Mouse (Mus musculus) lung, embryonic 16.5 days (tissue): ENCODE results near the gene Gprin3. TPM values are rescaled to one million over a fixed set of nuclear protein-coding genes. Genes with fewer than 3 reads are reported as not detected.
A peak's percentile ranks its signal among the peaks of the same experiment; 100 is the strongest.

Experiments
- ATAC-seq: fragments of 200-750 bp; cut with Nextera tagmentation; 2 replicates; pipeline ENCODE4 v1.8.0; 2017; ENCODE audit warnings: low read depth, mild to moderate bottlenecking, moderate library complexity
- H3K27ac ChIP-seq: fragments of 300-500 bp; sonication (generic); 2 replicates; pipeline ENCODE4 v1.5.1; 2014; ENCODE audit warnings: mild to moderate bottlenecking, control low read depth, low read length
- H3K27me3 ChIP-seq: fragments of 300-500 bp; sonication (generic); 2 replicates; pipeline ENCODE4 v1.6.1; 2014; ENCODE audit warnings: low read depth, low read length, mixed read lengths; ENCODE audit not compliant: control insufficient read depth, insufficient read depth
- H3K36me3 ChIP-seq: fragments of 300-500 bp; sonication (generic); 2 replicates; pipeline ENCODE4 v1.6.1; 2014; ENCODE audit warnings: low read length; ENCODE audit not compliant: control insufficient read depth, insufficient read depth
- H3K4me1 ChIP-seq: fragments of 300-500 bp; sonication (generic); replicated peaks from 2 replicates; pipeline ENCODE4 v1.6.1; 2014; ENCODE audit warnings: low read length, mixed read lengths; ENCODE audit not compliant: control insufficient read depth, insufficient read depth
- H3K4me2 ChIP-seq: fragments of 300-500 bp; sonication (generic); 2 replicates; pipeline ENCODE4 v1.6.1; 2014; ENCODE audit warnings: low read depth, low read length, control low read depth
- H3K4me3 ChIP-seq: fragments of 300-500 bp; sonication (generic); 2 replicates; pipeline ENCODE4 v1.5.1; 2014; ENCODE audit warnings: mild to moderate bottlenecking, low read length, control low read depth
- H3K9ac ChIP-seq: fragments of 300-500 bp; sonication (generic); 2 replicates; pipeline ENCODE4 v1.6.1; 2014; ENCODE audit warnings: low read length, control low read depth
- H3K9me3 ChIP-seq: fragments of 300-500 bp; sonication (generic); 2 replicates; pipeline ENCODE4 v1.6.1; 2016; ENCODE audit warnings: low read length; ENCODE audit not compliant: control insufficient read depth
- WGBS: fragments of 180-500 bp; shearing (Covaris S2); extraction: QIAGEN DNeasy Blood & Tissue Kit; methylation state at CpG from one replicate; pipeline ENCODE4 v1.1.7; 2014; 5-methylcytosine and 5-hydroxymethylcytosine counted together
- polyA plus RNA-seq: library from polyadenylated mRNA; unstranded; fragments of >200 nt; fragmentation: Nextera tagmentation; extraction: Ambion mirVana; gene quantifications from 2 replicates; pipeline ENCODE4 v1.2.1, GENCODE M21; 2015

The Gprin3 gene
- polyA plus RNA-seq, 1 experiment from 2014 or later: 8.4 TPM

DNA sequence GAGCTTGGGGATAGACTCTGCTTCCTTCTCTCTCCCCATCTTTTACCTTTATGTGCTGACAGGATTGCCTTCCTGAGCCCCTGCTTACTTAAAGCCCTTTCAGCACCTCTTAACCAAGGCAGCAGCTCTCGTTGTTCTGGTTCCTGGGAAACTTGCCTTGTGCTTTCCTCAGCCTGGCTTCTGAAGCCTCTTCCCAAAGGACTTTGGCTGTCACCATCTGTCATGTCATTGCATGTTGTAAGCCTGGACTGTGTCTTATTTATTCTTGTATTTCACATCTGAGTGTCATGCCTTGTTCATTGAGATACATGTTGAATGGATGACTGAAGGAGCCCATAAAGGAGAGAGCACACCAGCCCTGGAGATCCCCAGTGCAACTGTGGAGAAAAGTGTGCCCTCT is 2.3 kb downstream of the Gprin3 start:
- H3K4me3 ChIP-seq: no peak overlapping the region
- no peaks in the 10 kb centered on the region for H3K27me3 ChIP-seq
- H3K4me1 ChIP-seq: peaks cover 14% of the 10 kb centered on the region
- no peak for ATAC-seq
- no peak overlapping the region for H3K27ac ChIP-seq
- H3K4me2 ChIP-seq: no peak overlapping the region
- H3K9ac ChIP-seq: no peak overlapping the region
- no peaks in the 10 kb centered on the region for H3K36me3 ChIP-seq
- WGBS: 53% methylated on average over 1 of the region's 1 CpGs
- H3K9me3 ChIP-seq: no peaks in the 10 kb centered on the region

DNA sequence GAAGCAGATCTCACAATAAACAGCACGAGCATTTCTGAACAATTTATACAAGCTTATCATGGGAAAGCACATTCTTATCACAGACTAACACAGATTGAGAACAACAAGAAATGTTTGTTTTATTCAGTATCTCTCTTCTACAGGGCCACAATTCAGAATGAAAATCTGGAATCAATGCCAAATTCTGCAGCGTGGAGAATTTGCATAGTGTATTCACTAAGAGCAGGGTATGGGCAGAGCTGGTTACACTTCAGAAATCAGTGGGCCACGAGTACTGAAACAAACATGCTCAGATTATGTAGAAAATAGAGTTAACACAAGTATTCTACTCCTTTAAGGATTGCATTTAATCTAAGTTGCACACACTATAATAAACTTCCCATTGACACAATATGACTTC is 6.8 kb downstream of the Gprin3 start:
- ATAC-seq: no peak
- Histone ChIP-seq H3K9ac (no peak overlapping the region), H3K27ac (no peak overlapping the region), H3K4me3 (no peak overlapping the region), H3K27me3 (no peaks in the 10 kb centered on the region), H3K4me1 (0 out of 2 replicates have a peak, but pooled peaks cover under 1% of the 10 kb centered on the region), H3K36me3 (no peaks in the 10 kb centered on the region), H3K4me2 (no peak overlapping the region), H3K9me3 (no peaks in the 10 kb centered on the region)
- WGBS: 45% methylated on average over 3 of the region's 3 CpGs

DNA sequence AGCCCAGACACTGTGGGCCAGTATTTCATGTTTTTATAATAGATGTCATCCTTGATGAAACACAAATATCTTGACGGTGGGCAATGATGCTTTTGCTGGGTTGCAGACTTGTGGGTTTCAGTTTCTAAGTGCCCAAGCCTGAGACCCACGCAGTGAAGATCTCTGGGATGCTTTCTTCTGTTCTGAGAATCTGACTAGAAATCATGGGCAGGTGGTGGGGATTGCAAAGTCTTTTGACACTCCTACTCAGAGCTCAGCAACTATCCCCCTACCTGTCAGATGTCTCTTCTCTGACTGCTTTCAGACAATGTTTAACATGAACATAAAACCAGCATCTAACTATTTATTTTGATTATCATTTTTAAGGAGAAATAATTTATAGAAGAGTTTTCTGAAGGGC is 7.4 kb downstream of the Gprin3 start:
- Histone ChIP-seq H3K4me2 (no peak overlapping the region), H3K9me3 (no peaks in the 10 kb centered on the region), H3K4me3 (no peak overlapping the region), H3K27me3 (no peaks in the 10 kb centered on the region), H3K36me3 (no peaks in the 10 kb centered on the region), H3K4me1 (no peaks in the 10 kb centered on the region), H3K27ac (no peak overlapping the region), H3K9ac (no peak overlapping the region)
- WGBS: 69% methylated on average over 2 of the region's 2 CpGs
- ATAC-seq: no peak

DNA sequence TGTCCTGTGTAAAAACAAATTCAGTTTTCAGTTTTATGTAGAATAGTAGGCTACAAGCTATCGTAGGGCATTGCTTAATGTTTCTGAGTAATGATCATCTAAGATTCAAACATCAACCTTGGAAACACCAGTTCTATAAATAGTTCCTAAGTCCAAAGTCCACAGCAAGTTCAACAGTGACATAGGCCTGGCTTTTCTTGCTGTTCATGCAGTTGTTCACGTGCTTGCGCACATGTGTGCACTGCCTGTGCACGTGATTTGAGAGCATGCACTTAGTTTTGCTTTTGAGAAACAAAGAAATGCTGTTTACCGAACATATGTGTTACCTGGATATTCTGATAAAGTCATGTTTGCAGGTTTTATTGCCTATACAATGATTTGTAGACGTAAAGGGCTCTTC is 11.3 kb downstream of the Gprin3 start:
- peaks cover 11% of the 10 kb centered on the region for H3K4me1 ChIP-seq
- no peak for ATAC-seq
- no peaks in the 10 kb centered on the region for H3K9me3 ChIP-seq
- WGBS: 76% methylated on average over 6 of the region's 6 CpGs
- H3K9ac ChIP-seq: no peak overlapping the region
- H3K36me3 ChIP-seq: no peaks in the 10 kb centered on the region
- no peak overlapping the region for H3K27ac ChIP-seq
- H3K4me2 ChIP-seq: no peak overlapping the region
- H3K4me3 ChIP-seq: no peak overlapping the region
- no peaks in the 10 kb centered on the region for H3K27me3 ChIP-seq

DNA sequence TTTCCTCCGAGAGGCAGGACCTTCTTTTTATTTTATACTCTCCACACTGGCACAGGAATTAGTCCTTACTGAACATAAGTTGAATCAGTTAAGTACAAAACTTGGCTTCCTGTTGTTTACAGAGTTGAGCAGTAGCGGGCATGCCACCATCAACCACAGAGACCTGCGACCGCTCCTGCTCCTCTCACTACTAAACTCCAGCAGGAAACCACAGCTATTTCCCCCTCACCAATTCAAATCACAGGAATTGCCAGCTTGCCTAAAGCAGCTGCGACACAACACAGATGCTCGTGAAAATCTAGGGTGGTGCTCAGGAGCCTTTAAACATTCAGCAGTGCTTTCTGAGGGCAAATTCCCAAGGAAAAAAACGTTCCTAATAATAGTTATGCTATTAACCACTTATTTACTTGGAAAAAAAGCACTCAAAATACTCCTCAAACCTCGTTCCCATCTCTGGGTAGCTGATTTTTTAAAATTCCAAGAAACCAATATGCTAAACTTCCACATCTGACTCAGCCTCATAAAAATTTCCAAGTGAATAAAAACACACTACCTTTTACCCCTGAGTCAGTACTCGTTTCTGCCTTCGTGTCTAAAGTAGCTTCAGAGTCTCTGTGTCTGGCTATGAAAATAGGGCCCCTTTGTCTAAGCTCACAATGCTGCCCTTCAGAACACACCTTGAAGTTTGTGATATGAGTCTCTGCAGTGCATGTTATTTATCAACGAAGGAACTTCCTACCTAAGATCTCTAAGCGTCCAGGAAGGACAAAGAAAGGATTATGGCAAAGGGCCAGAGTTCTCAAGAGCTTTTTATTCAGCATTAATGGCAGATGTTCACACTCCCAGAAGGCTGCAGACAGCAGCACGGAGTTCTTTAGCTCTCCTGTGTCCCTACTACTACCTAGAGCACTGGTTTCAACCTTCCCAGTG is 13.4 kb downstream of the Gprin3 start:
- Histone ChIP-seq H3K4me2 (peak overlapping the region; percentile 34), H3K4me1 (peaks cover 16% of the 10 kb centered on the region), H3K4me3 (no peak overlapping the region), H3K27ac (peak overlapping the region; percentile 79), H3K9ac (no peak overlapping the region), H3K27me3 (no peaks in the 10 kb centered on the region), H3K36me3 (no peaks in the 10 kb centered on the region), H3K9me3 (no peaks in the 10 kb centered on the region)
- peak; percentile 63 for ATAC-seq
- 24% methylated on average over 13 of the region's 13 CpGs for WGBS

DNA sequence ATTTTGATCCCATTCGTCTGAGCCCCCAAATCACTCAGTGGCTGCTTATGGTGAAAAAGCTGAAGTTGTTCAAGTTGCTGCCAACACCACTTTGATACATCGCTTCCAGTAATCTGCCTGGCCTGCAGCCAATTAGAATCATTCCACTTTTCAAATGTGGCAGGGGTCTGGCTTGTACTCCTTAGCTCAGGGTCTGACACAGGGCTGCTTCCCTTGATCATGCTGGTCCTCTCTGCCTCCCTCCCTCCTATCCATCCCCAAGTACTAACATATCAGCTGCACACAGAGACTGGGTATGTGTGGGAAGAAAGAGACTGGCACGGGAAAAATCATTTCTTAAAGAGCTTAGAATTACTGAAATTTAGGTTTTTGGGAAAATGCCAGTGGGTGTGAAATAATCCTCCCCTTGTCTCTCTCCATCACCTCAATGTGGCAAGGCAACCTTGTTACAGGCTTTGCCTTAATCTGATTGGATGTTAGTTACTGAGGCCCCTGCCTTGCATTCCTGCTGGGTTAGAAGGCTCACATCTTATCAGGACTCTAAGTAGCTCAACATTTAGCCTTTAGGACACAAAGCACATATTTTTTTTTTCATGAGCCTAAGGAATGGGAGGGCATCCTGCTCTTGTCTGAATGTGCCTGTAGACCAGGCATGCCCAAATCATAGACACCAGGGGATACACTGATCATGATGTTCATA is 16.9 kb downstream of the Gprin3 start:
- Histone ChIP-seq H3K27ac (no peak overlapping the region), H3K4me1 (peaks cover 16% of the 10 kb centered on the region), H3K4me2 (no peak overlapping the region), H3K36me3 (no peaks in the 10 kb centered on the region), H3K9me3 (no peaks in the 10 kb centered on the region), H3K9ac (no peak overlapping the region), H3K4me3 (no peak overlapping the region), H3K27me3 (no peaks in the 10 kb centered on the region)
- 16% methylated on average over 3 of the region's 3 CpGs for WGBS
- no peak for ATAC-seq

DNA sequence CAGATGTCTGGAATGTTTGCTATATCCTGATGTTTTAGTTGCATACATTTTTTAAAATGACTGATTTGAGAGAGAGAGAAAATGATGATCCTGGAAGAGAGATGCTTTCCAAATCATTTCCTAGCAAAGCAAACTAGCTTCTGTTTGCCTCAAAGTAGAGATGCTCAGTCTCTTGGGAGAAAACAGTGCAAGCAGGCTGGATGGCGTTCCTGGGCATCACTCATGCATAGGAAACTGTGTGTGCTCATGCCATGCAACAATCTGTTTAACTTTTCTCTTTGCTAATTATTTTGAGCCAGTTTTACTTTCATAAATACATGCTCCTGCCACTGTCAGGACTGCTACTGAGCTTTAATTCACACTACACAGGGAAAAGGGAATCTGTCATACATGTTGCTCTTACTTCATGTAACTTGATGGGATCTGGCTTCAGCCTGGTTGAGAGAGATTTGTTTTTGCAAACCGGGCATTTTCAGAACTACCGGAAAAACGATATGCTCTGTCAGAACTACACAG is 18.6 kb downstream of the Gprin3 start:
- H3K4me3 ChIP-seq: no peak overlapping the region
- H3K27ac ChIP-seq: no peak overlapping the region
- no peaks in the 10 kb centered on the region for H3K27me3 ChIP-seq
- H3K9me3 ChIP-seq: no peaks in the 10 kb centered on the region
- H3K4me1 ChIP-seq: peaks cover 7% of the 10 kb centered on the region
- H3K36me3 ChIP-seq: no peaks in the 10 kb centered on the region
- H3K9ac ChIP-seq: no peak overlapping the region
- ATAC-seq: no peak
- no peak overlapping the region for H3K4me2 ChIP-seq
- WGBS: 64% methylated on average over 4 of the region's 4 CpGs

DNA sequence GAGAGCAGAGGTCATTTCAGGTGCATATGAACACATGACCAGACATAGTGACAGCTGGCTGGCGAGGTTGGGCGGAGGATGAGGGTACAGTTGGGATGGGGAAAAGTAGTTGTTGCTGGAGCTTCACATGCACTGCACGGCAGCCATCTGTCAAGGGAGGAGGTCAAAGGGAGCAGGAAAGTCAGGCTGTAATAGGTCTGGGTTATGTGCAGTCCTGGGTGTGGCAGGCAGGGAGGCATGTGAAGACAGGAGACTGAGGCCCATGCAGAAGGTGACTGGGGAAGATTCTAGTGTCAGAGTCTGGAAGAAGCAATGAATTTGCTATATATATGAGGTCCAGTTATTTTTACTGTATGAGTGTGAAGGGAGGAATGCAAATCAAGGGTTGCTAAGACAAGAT is 35.9 kb downstream of the Gprin3 start:
- Histone ChIP-seq H3K4me3 (no peak overlapping the region), H3K4me1 (no peaks in the 10 kb centered on the region), H3K27me3 (no peaks in the 10 kb centered on the region), H3K9ac (no peak overlapping the region), H3K27ac (no peak overlapping the region), H3K36me3 (no peaks in the 10 kb centered on the region), H3K4me2 (no peak overlapping the region), H3K9me3 (no peaks in the 10 kb centered on the region)
- WGBS: 84% methylated on average over 3 of the region's 3 CpGs
- ATAC-seq: no peak

DNA sequence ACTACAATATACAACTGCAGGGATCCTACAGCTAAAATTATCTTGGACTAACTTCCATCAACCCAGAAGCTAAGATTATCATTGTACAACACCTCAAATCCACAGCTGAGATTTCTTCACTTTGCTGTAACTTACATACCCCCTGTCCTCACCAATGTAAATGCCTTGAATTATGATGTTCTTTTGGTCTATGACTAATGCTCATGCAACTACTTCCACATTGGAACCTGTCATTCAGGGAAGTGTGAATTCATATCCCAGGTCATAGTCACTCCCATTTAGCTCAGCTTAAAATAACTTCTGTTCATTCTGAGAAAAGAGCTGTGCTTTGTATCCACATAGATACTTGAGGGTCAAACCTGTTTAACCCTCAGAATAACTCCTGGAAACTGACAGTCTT is 60.8 kb downstream of the Gprin3 start:
- Histone ChIP-seq H3K9ac (no peak overlapping the region), H3K4me1 (no peaks in the 10 kb centered on the region), H3K36me3 (no peaks in the 10 kb centered on the region), H3K4me3 (no peak overlapping the region), H3K4me2 (no peak overlapping the region), H3K27me3 (no peaks in the 10 kb centered on the region), H3K9me3 (no peaks in the 10 kb centered on the region), H3K27ac (no peak overlapping the region)
- no peak for ATAC-seq
